Mouse (Mus musculus) layer of hippocampus, adult 9-10 months (tissue): ENCODE results near the gene Dnali1.
A peak's percentile ranks its signal among the peaks of the same experiment; 100 is the strongest.

Source experiments
- DNase-seq: peaks from one replicate; pipeline ENCODE4 v3.0.0; 2022; ENCODE audit warnings: low spot score

Dnali1 gene

DNA sequence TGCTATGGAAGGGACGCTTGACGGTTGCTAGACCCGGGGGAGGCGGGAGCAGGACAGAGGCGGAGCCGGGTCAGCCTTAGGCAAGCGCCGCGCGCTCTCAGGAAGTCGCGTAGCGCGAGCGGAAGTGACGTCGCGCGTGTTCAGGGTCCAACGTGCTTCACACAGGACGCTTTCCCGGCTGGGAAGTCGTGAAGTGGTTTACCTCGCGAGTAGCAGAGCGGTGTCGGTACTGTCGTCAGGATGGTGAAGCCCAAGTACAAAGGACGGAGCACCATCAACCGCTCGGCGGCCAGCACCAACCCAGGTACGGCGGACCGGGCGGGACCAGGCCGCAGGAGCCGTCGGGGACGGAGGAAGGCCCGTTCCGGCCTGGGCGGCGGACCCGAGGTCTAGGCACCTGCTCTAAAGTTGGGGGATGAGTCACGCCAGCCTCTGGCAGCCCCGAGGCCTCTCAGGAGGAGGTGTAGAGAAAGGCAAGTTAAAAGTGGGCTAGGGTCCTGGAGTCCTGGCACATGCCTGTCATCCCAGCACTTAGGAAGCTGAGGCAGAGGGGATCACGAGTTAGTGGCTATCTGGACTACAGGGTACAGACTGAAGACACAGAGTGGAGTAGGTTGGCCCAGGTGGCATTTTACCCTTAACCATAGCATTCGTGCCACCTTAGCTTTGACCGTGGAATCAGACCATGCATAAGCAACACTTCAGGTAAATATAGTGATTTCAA, 35.5 kb downstream of the Dnali1 start:
- peak; percentile 79 for DNase-seq

- no peak for DNase-seq
Measured at GRCm38 (mm10) chr4:125020780-125021538, 44.5 kb downstream of the Dnali1 start.

DNA sequence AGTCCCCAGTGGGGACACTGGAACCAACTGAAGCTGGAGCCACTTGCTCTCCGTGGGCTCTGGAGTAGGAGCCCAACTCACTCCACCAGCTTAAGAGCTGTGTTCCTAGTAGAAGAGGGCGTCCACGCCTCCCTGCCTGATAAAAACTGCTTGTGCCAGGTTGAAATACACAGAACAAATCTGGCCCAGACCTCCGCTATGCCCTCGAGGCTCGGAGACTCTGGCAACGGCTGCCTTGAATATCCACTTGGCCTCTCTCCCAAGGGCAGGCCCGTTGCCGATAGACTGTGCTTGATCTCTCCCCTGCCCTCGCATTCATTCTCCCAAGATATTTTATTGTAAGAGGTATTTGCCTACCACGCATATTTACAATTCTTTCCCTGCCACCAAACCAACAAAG, 48.1 kb downstream of the Dnali1 start:
- no peak for DNase-seq

- DNase-seq: no peak
Measured at GRCm38 (mm10) chr4:125015806-125016635, 49.5 kb downstream of the Dnali1 start, which contains the start of gene Gnl2. Gnl2 (plus strand) TSS chr4:125016585.

DNA sequence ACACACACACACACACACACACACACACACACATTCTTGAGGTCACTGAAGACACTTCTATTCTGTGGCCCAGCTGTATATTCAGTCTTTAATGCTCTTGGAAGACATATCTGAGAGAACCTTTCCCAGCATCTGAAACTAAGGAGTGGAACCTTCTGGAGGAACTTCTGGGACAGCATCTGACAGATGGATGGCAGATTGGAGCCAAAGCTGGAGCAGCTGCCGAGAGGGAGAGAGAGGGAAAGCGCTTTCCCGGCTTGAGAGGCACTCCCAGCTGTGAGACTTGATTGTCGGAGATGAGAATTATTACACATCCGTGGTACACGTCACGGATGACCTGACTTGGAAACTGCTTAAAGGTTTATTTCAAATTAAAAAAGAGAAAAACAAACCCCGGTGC, 56.8 kb downstream of the Dnali1 start:
- no peak for DNase-seq

DNA sequence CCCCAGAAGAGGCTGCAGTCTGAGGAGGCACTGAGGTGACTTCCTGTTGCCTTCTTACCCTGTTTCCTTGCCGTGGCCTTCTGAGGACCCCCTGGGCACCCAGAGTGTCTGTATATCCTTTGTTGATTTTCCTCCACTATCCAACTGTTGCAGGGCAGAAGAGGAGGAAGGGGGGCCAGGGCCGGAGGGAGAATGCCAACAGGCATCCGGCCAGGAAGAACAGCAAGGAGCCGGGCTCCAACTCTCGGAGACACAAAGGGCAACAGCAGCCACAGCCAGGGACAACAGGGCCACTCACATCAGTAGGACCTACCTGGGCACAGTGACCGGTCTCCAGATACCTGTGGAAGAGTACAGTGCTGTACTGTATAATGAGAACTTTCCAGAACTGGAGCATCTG, 57.3 kb downstream of the Dnali1 start:
- no peak for DNase-seq

DNA sequence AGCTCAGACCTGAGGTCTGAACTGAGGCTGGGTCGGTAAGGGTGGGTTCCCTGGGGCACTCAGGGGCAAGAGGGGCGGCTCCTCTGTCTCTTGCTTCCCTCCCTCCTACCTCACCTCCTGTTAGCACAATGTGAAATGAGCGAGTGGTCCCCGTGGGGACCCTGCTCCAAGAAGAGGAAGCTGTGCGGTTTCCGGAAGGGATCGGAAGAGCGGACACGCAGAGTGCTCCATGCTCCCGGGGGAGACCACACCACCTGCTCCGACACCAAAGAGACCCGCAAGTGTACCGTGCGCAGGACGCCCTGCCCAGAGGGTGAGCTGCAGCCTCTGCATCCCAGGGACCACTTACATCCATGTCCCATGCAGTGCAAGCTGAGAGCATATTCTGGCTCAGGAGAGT, 58.0 kb downstream of the Dnali1 start:
- no peak for DNase-seq
